Mouse (Mus musculus): ENCODE results near the gene Stk17b. TPM values are rescaled to one million over a fixed set of nuclear protein-coding genes. Genes with fewer than 3 reads are reported as not detected.
A peak's percentile ranks its signal among the peaks of the same experiment; 100 is the strongest.
"Not testable (repeated sequence)": the region's sequence is repeated elsewhere in the genome, so short reads cannot be mapped to it uniquely, and the experiment has no call there.

The Stk17b gene
- polyA plus RNA-seq, 1 experiment from 2014 or later = 13.6 TPM

GRCm38 (mm10) chr1:53740777-53741336 lies 44.2 kb downstream of the Stk17b start:
- WGBS = 80% methylated on average over 4 of the region's 4 CpGs
- ATAC-seq (replicated peaks; ENCODE audit: low FRiP score, low read depth) (no peak), DNase-seq (ENCODE audit: low spot score) (no peak)
- H3K27ac ChIP-seq = no peak overlapping the region
- H3K36me3 ChIP-seq (ENCODE audit: insufficient read depth, low read length) = no peaks in the 10 kb centered on the region
- no peak overlapping the region for H3K4me2 ChIP-seq (ENCODE audit: low read length)
- no peak overlapping the region for H3K4me3 ChIP-seq (replicated peaks; ENCODE audit: low read depth, low read length)
- no peaks in the 10 kb centered on the region for H3K9me3 ChIP-seq (replicated peaks; ENCODE audit: low read length)
- H3K9ac ChIP-seq (ENCODE audit: low read depth, low read length) = no peak overlapping the region
- H3K27me3 ChIP-seq (ENCODE audit: insufficient read depth, low read length) = no peaks in the 10 kb centered on the region
- no peak for TF ChIP-seq CTCF (IDR thresholded peaks at IDR 0.05; ENCODE audit: low read depth)
- H3K4me1 ChIP-seq (replicated peaks; ENCODE audit: insufficient read depth, low read length) = no peaks in the 10 kb centered on the region

GRCm38 (mm10) chr1:53740077-53740776 lies 44.8 kb downstream of the Stk17b start:
- not testable (repeated sequence) for H3K27ac ChIP-seq; H3K9ac ChIP-seq (ENCODE audit: low read depth, low read length); H3K4me1 ChIP-seq (replicated peaks; ENCODE audit: insufficient read depth, low read length); H3K4me2 ChIP-seq (ENCODE audit: low read length); H3K36me3 ChIP-seq (ENCODE audit: insufficient read depth, low read length); ATAC-seq (replicated peaks; ENCODE audit: low FRiP score, low read depth); H3K27me3 ChIP-seq (ENCODE audit: insufficient read depth, low read length); H3K9me3 ChIP-seq (replicated peaks; ENCODE audit: low read length); H3K4me3 ChIP-seq (replicated peaks; ENCODE audit: low read depth, low read length)
- DNase-seq (ENCODE audit: low spot score) = peak; percentile 72
- 58% methylated on average over 3 of the region's 4 CpGs for WGBS

DNA sequence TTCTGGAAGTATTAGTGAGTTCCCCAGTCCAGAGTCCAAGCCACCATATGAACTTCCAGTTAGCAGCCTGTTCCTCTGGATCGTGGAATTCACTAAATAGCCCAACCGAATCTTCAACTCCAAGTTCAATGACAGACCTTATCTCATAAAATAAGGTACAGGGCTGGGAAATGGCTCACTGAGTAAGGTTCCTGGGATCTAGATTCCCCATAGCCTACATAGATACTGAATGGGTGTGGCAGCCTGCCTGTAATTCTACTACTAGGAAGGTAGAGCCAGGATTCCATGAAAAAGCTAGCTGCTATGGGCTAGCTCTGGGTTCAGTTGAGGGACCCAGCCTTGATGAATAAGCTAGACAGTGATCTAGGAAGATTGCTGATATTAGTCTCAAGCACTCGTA lies 48.4 kb downstream of the Stk17b start:
- no peaks in the 10 kb centered on the region for H3K9me3 ChIP-seq (replicated peaks; ENCODE audit: low read length)
- no peak overlapping the region for H3K9ac ChIP-seq (ENCODE audit: low read depth, low read length)
- H3K27ac ChIP-seq = no peak overlapping the region
- no peak overlapping the region for H3K4me2 ChIP-seq (ENCODE audit: low read length)
- WGBS = 89% methylated on average over 3 of the region's 3 CpGs
- no peaks in the 10 kb centered on the region for H3K36me3 ChIP-seq (ENCODE audit: insufficient read depth, low read length)
- TF ChIP-seq CTCF (IDR thresholded peaks at IDR 0.05; ENCODE audit: low read depth) = no peak
- H3K4me1 ChIP-seq (replicated peaks; ENCODE audit: insufficient read depth, low read length) = no peaks in the 10 kb centered on the region
- no peak for DNase-seq (ENCODE audit: low spot score)
- no peak overlapping the region for H3K4me3 ChIP-seq (replicated peaks; ENCODE audit: low read depth, low read length)
- no peaks in the 10 kb centered on the region for H3K27me3 ChIP-seq (ENCODE audit: insufficient read depth, low read length)
- no peak for ATAC-seq (replicated peaks; ENCODE audit: low FRiP score, low read depth)

DNA sequence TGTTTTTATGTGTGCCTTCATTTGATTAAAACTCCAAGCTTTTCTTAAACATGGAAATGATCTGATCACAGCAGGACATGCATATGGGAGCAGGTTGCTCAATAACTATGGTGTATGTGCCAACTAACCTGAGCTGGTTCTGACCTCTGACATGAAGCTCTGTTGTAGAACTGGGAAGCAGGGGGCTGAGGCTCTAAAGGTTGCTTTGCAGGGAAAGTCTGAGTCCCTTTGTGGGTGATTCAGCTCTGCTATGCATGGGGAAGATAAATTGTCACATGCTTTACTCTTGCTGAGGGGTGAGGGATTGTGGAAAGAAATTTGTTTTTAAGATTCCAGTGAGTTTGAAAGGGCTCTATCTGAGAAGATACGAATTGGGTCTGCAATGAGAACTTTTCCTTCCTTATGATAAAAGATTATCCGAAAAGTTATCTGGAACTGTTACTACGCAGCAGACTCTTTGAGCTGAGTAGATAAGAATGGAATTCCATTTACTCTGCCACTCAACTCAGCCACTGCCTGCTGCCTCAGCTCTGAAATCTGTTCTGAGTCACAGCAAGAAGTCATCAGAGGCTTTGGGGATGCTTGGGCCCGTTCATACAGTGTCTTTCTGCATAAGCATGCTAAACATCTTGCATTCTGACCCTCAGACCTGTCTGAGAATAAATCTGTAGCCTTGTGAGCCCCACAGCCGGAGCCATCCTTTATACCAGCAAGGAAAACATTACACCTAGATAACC lies 56.4 kb downstream of the Stk17b start:
- Histone ChIP-seq H3K4me1 (replicated peaks; ENCODE audit: insufficient read depth, low read length) (no peaks in the 10 kb centered on the region), H3K27ac (no peak overlapping the region), H3K4me3 (replicated peaks; ENCODE audit: low read depth, low read length) (no peak overlapping the region), H3K36me3 (ENCODE audit: insufficient read depth, low read length) (no peaks in the 10 kb centered on the region), H3K9me3 (replicated peaks; ENCODE audit: low read length) (no peaks in the 10 kb centered on the region), H3K4me2 (ENCODE audit: low read length) (no peak overlapping the region), H3K9ac (ENCODE audit: low read depth, low read length) (no peak overlapping the region), H3K27me3 (ENCODE audit: insufficient read depth, low read length) (no peaks in the 10 kb centered on the region)
- WGBS = 67% methylated on average over 5 of the region's 5 CpGs
- ATAC-seq (replicated peaks; ENCODE audit: low FRiP score, low read depth) = no peak
- no peak for DNase-seq (ENCODE audit: low spot score)
- TF ChIP-seq CTCF (IDR thresholded peaks at IDR 0.05; ENCODE audit: low read depth) = no peak

- Histone ChIP-seq H3K9ac (ENCODE audit: low read depth, low read length) (no peak overlapping the region), H3K4me1 (replicated peaks; ENCODE audit: insufficient read depth, low read length) (no peaks in the 10 kb centered on the region), H3K4me2 (ENCODE audit: low read length) (no peak overlapping the region), H3K27me3 (ENCODE audit: insufficient read depth, low read length) (no peaks in the 10 kb centered on the region), H3K9me3 (replicated peaks; ENCODE audit: low read length) (no peaks in the 10 kb centered on the region), H3K4me3 (replicated peaks; ENCODE audit: low read depth, low read length) (no peak overlapping the region), H3K27ac (no peak overlapping the region), H3K36me3 (ENCODE audit: insufficient read depth, low read length) (no peaks in the 10 kb centered on the region)
- no peak for TF ChIP-seq CTCF (IDR thresholded peaks at IDR 0.05; ENCODE audit: low read depth)
- ATAC-seq (replicated peaks; ENCODE audit: low FRiP score, low read depth) = no peak
- WGBS = 98% methylated on average over 2 of the region's 2 CpGs
- no peak for DNase-seq (ENCODE audit: low spot score)
Measured at GRCm38 (mm10) chr1:53726883-53727282, 58.1 kb downstream of the Stk17b start.

DNA sequence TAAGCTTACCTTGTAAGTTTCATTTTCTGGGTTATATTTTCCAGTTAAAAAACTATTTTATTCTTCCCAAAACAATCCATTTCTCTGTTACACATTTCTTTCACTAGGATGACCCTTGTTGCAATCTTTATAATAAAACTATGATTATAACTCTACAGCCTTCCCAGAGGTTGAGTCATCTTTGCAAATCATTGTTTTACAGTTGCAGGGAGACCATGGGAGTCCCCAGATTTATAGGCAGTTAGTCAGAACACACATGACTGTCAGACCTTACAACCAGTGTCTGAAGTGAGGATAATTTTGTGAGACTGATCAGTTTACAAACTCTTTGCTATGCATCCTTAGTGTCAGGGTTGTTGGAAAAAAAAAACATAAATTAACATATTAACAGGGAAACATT lies 63.7 kb downstream of the Stk17b start:
- Histone ChIP-seq H3K9ac (ENCODE audit: low read depth, low read length) (no peak overlapping the region), H3K27ac (no peak overlapping the region), H3K4me2 (ENCODE audit: low read length) (no peak overlapping the region), H3K36me3 (ENCODE audit: insufficient read depth, low read length) (no peaks in the 10 kb centered on the region), H3K9me3 (replicated peaks; ENCODE audit: low read length) (no peaks in the 10 kb centered on the region), H3K4me3 (replicated peaks; ENCODE audit: low read depth, low read length) (no peak overlapping the region), H3K4me1 (replicated peaks; ENCODE audit: insufficient read depth, low read length) (no peaks in the 10 kb centered on the region), H3K27me3 (ENCODE audit: insufficient read depth, low read length) (no peaks in the 10 kb centered on the region)
- ATAC-seq (replicated peaks; ENCODE audit: low FRiP score, low read depth) (no peak), DNase-seq (ENCODE audit: low spot score) (no peak)
- no peak for TF ChIP-seq CTCF (IDR thresholded peaks at IDR 0.05; ENCODE audit: low read depth)

Measured in kidney, postnatal 0 days (tissue).